Mouse (Mus musculus) kidney, embryonic 16.5 days (tissue): Measurements from ENCODE around the gene Mef2d. TPM values are rescaled to one million over a fixed set of nuclear protein-coding genes. Genes with fewer than 3 reads are reported as not detected.
A peak's percentile ranks its signal among the peaks of the same experiment; 100 is the strongest.

Experiments
- ATAC-seq: fragments of 200-750 bp; cut with Nextera tagmentation; 2 replicates; pipeline ENCODE4 v1.8.0; 2017; ENCODE audit warnings: moderate TSS enrichment; ENCODE audit not compliant: low FRiP score, low TSS enrichment
- H3K27ac ChIP-seq: fragments of 300-500 bp; sonication (generic); 2 replicates; pipeline ENCODE4 v1.5.1; 2014; ENCODE audit warnings: low read length
- H3K27me3 ChIP-seq: fragments of 300-500 bp; sonication (generic); 2 replicates; pipeline ENCODE4 v1.6.1; 2014; ENCODE audit warnings: low read length, control low read depth, mixed read lengths; ENCODE audit not compliant: insufficient read depth
- H3K36me3 ChIP-seq: fragments of 300-500 bp; sonication (generic); 2 replicates; pipeline ENCODE4 v1.6.1; 2014; ENCODE audit warnings: low read length, control low read depth, mixed read lengths; ENCODE audit not compliant: insufficient read depth
- H3K4me1 ChIP-seq: fragments of 300-500 bp; sonication (generic); 2 replicates; pipeline ENCODE4 v1.6.1; 2014; ENCODE audit warnings: low read length, control low read depth, mixed read lengths; ENCODE audit not compliant: insufficient read depth
- H3K4me2 ChIP-seq: fragments of 300-500 bp; sonication (generic); replicated peaks from 2 replicates; pipeline ENCODE4 v1.6.1; 2014; ENCODE audit warnings: low read depth, low read length
- H3K4me3 ChIP-seq: fragments of 300-500 bp; sonication (generic); 2 replicates; pipeline ENCODE4 v1.5.1; 2014; ENCODE audit warnings: mild to moderate bottlenecking, low read length
- H3K9ac ChIP-seq: fragments of 300-500 bp; sonication (generic); replicated peaks from 2 replicates; pipeline ENCODE4 v1.6.1; 2014; ENCODE audit warnings: low read length
- H3K9me3 ChIP-seq: fragments of 300-500 bp; sonication (generic); 2 replicates; pipeline ENCODE4 v1.6.1; 2016; ENCODE audit warnings: low read length, control low read depth
- WGBS: fragments of 180-500 bp; shearing (Covaris S2); extraction: QIAGEN DNeasy Blood & Tissue Kit; methylation state at CpG from one replicate; pipeline ENCODE4 v1.1.7; 2014; 5-methylcytosine and 5-hydroxymethylcytosine counted together
- polyA plus RNA-seq: library from polyadenylated mRNA; unstranded; fragments of >200 nt; fragmentation: Nextera tagmentation; extraction: Ambion mirVana; gene quantifications from 2 replicates; pipeline ENCODE4 v1.2.1, GENCODE M21; 2015

Gene Mef2d
- polyA plus RNA-seq, 1 experiment from 2014 or later: 16.9 TPM

- no peak overlapping the region for H3K27ac ChIP-seq
- H3K9ac ChIP-seq: no peak overlapping the region
- no peak overlapping the region for H3K4me2 ChIP-seq
- no peak overlapping the region for H3K4me3 ChIP-seq
- ATAC-seq: no peak
- H3K27me3 ChIP-seq: peaks cover 94% of the 10 kb centered on the region
- 12% methylated on average over 9 of the region's 10 CpGs for WGBS
- no peaks in the 10 kb centered on the region for H3K36me3 ChIP-seq
- peaks cover 10% of the 10 kb centered on the region; the same call in 1 of the 2 replicates for H3K4me1 ChIP-seq
- H3K9me3 ChIP-seq: no peaks in the 10 kb centered on the region
These were observed 55.8 kb downstream of the Mef2d start for GRCm38 (mm10) chr3:88197741-88198504.

- Histone ChIP-seq H3K36me3 (no peaks in the 10 kb centered on the region), H3K9me3 (no peaks in the 10 kb centered on the region), H3K4me1 (peaks cover 10% of the 10 kb centered on the region; the same call in 1 of the 2 replicates), H3K9ac (no peak overlapping the region), H3K4me2 (no peak overlapping the region), H3K27me3 (peaks cover 94% of the 10 kb centered on the region), H3K4me3 (no peak overlapping the region), H3K27ac (no peak overlapping the region)
- ATAC-seq: no peak
- 4% methylated on average over 9 of the region's 9 CpGs for WGBS
These were observed 56.4 kb downstream of the Mef2d start for GRCm38 (mm10) chr3:88198505-88199020.

- no peak for ATAC-seq
- no peak overlapping the region for H3K27ac ChIP-seq
- H3K9ac ChIP-seq: no peak overlapping the region
- no peaks in the 10 kb centered on the region for H3K9me3 ChIP-seq
- no peak overlapping the region for H3K4me2 ChIP-seq
- peaks cover 96% of the 10 kb centered on the region for H3K27me3 ChIP-seq
- H3K36me3 ChIP-seq: no peaks in the 10 kb centered on the region
- no peak overlapping the region for H3K4me3 ChIP-seq
- peaks cover 10% of the 10 kb centered on the region; the same call in 1 of the 2 replicates for H3K4me1 ChIP-seq
- 35% methylated on average over 2 of the region's 2 CpGs for WGBS
These were observed 57.5 kb downstream of the Mef2d start for GRCm38 (mm10) chr3:88199541-88200110.

GRCm38 (mm10) chr3:88200161-88200971 lies 58.2 kb downstream of the Mef2d start:
- under 1% methylated on average over 61 of the region's 61 CpGs for WGBS
- peak overlapping the region; percentile 37 for H3K4me3 ChIP-seq
- H3K27ac ChIP-seq: no peak overlapping the region
- peaks cover 98% of the 10 kb centered on the region for H3K27me3 ChIP-seq
- 0 out of 2 replicates have a peak overlapping the region, but pooled peaks have one; percentile 8 for H3K9ac ChIP-seq
- H3K9me3 ChIP-seq: no peaks in the 10 kb centered on the region
- H3K4me2 ChIP-seq: peak overlapping the region; percentile 53
- peaks cover 10% of the 10 kb centered on the region; the same call in 1 of the 2 replicates for H3K4me1 ChIP-seq
- H3K36me3 ChIP-seq: no peaks in the 10 kb centered on the region
- ATAC-seq: no peak

- WGBS: under 1% methylated on average over 37 of the region's 37 CpGs
- peak overlapping the region; percentile 37 for H3K4me3 ChIP-seq
- no peaks in the 10 kb centered on the region for H3K36me3 ChIP-seq
- no peaks in the 10 kb centered on the region for H3K9me3 ChIP-seq
- H3K9ac ChIP-seq: 0 out of 2 replicates have a peak overlapping the region, but pooled peaks have one; percentile 8
- ATAC-seq: no peak
- H3K27me3 ChIP-seq: peaks cover 98% of the 10 kb centered on the region
- peak overlapping the region; percentile 53 for H3K4me2 ChIP-seq
- peaks cover 10% of the 10 kb centered on the region; the same call in 1 of the 2 replicates for H3K4me1 ChIP-seq
- H3K27ac ChIP-seq: no peak overlapping the region
These were observed 58.8 kb downstream of the Mef2d start for GRCm38 (mm10) chr3:88200972-88201330.

GRCm38 (mm10) chr3:88201640-88202039 lies 59.5 kb downstream of the Mef2d start:
- WGBS: 13% methylated on average over 5 of the region's 5 CpGs
- Histone ChIP-seq H3K27ac (no peak overlapping the region), H3K9ac (no peak overlapping the region), H3K4me2 (no peak overlapping the region), H3K36me3 (no peaks in the 10 kb centered on the region), H3K9me3 (no peaks in the 10 kb centered on the region), H3K4me1 (peaks cover 10% of the 10 kb centered on the region; the same call in 1 of the 2 replicates), H3K4me3 (no peak overlapping the region), H3K27me3 (peaks cover 98% of the 10 kb centered on the region)
- ATAC-seq: no peak

GRCm38 (mm10) chr3:88202986-88203385 lies 60.8 kb downstream of the Mef2d start:
- H3K36me3 ChIP-seq: no peaks in the 10 kb centered on the region
- ATAC-seq: no peak
- no peak overlapping the region for H3K9ac ChIP-seq
- no peak overlapping the region for H3K4me2 ChIP-seq
- peaks cover 98% of the 10 kb centered on the region for H3K27me3 ChIP-seq
- no peak overlapping the region for H3K4me3 ChIP-seq
- H3K9me3 ChIP-seq: no peaks in the 10 kb centered on the region
- 4% methylated on average over 6 of the region's 6 CpGs for WGBS
- H3K4me1 ChIP-seq: peaks cover 10% of the 10 kb centered on the region; the same call in 1 of the 2 replicates
- H3K27ac ChIP-seq: no peak overlapping the region

GRCm38 (mm10) chr3:88203456-88203855 lies 61.3 kb downstream of the Mef2d start:
- H3K9ac ChIP-seq: no peak overlapping the region
- H3K27me3 ChIP-seq: peaks cover 98% of the 10 kb centered on the region
- H3K4me1 ChIP-seq: peaks cover 10% of the 10 kb centered on the region; the same call in 1 of the 2 replicates
- WGBS: 9% methylated on average over 5 of the region's 5 CpGs
- no peak for ATAC-seq
- no peak overlapping the region for H3K4me3 ChIP-seq
- no peak overlapping the region for H3K27ac ChIP-seq
- H3K9me3 ChIP-seq: no peaks in the 10 kb centered on the region
- H3K36me3 ChIP-seq: no peaks in the 10 kb centered on the region
- H3K4me2 ChIP-seq: no peak overlapping the region

GRCm38 (mm10) chr3:88203999-88204700 lies 62.0 kb downstream of the Mef2d start:
- Histone ChIP-seq H3K9ac (no peak overlapping the region), H3K27ac (no peak overlapping the region), H3K27me3 (peaks cover 98% of the 10 kb centered on the region), H3K9me3 (no peaks in the 10 kb centered on the region), H3K4me1 (peaks cover 10% of the 10 kb centered on the region; the same call in 1 of the 2 replicates), H3K4me2 (no peak overlapping the region), H3K4me3 (no peak overlapping the region), H3K36me3 (no peaks in the 10 kb centered on the region)
- WGBS: under 1% methylated on average over 7 of the region's 7 CpGs
- ATAC-seq: no peak; the same call in 1 of the 2 replicates
